Mouse (Mus musculus) cerebellum, adult 11 months (tissue): ENCODE results near the gene Exoc4.

Experiments used
- DNase-seq: peaks from one replicate; pipeline ENCODE4 v3.0.0; 2022

Exoc4 gene

GRCm38 (mm10) chr6:33958281-33958680 is 709.4 kb downstream of the Exoc4 start:
- no peak for DNase-seq

- DNase-seq, result no peak
Observed at GRCm38 (mm10) chr6:33960766-33961165, 711.9 kb downstream of the Exoc4 start.

GRCm38 (mm10) chr6:33963092-33963491 is 714.2 kb downstream of the Exoc4 start:
- DNase-seq, result no peak

GRCm38 (mm10) chr6:33965571-33965970 is 716.7 kb downstream of the Exoc4 start:
- no peak for DNase-seq

- no peak for DNase-seq
Observed at GRCm38 (mm10) chr6:33968746-33969145, 719.9 kb downstream of the Exoc4 start.

GRCm38 (mm10) chr6:33972801-33973200 is 723.9 kb downstream of the Exoc4 start:
- no peak for DNase-seq

GRCm38 (mm10) chr6:33976576-33976975 is 727.7 kb downstream of the Exoc4 start:
- no peak for DNase-seq

- no peak for DNase-seq
Observed at GRCm38 (mm10) chr6:33977448-33977847, 728.6 kb downstream of the Exoc4 start.

- no peak for DNase-seq
Observed at GRCm38 (mm10) chr6:33977880-33978279, 729.0 kb downstream of the Exoc4 start.

- no peak for DNase-seq
Observed at GRCm38 (mm10) chr6:33982709-33983108, 733.8 kb downstream of the Exoc4 start.

- DNase-seq, result no peak
Observed at GRCm38 (mm10) chr6:33987132-33987531, 738.2 kb downstream of the Exoc4 start.

GRCm38 (mm10) chr6:33992213-33993034 is 743.5 kb downstream of the Exoc4 start:
- no peak for DNase-seq

- no peak for DNase-seq
Observed at GRCm38 (mm10) chr6:33993842-33994241, 745.0 kb downstream of the Exoc4 start.

- DNase-seq, result no peak
Observed at GRCm38 (mm10) chr6:33998590-33998989, 749.7 kb downstream of the Exoc4 start.

- DNase-seq, result no peak
Observed at GRCm38 (mm10) chr6:33999530-33999929, 750.6 kb downstream of the Exoc4 start.

- DNase-seq, result no peak
Observed at GRCm38 (mm10) chr6:34000644-34001043, 751.8 kb downstream of the Exoc4 start.

- DNase-seq, result no peak
Observed at GRCm38 (mm10) chr6:34003033-34003432, 754.1 kb downstream of the Exoc4 start.

- DNase-seq, result no peak
Observed at GRCm38 (mm10) chr6:34013469-34013868, 764.6 kb downstream of the Exoc4 start.
